Mouse (Mus musculus) layer of hippocampus, postnatal 36 days (tissue): ENCODE results near the gene Chn1. TPM values are rescaled to one million over a fixed set of nuclear protein-coding genes. Genes with fewer than 3 reads are reported as not detected.
A peak's percentile ranks its signal among the peaks of the same experiment; 100 is the strongest.
"Not testable (repeated sequence)": the region's sequence is repeated elsewhere in the genome, so short reads cannot be mapped to it uniquely, and the experiment has no call there.

ENCODE experiments used
- DNase-seq, 2 experiments: peaks; one replicate each; pipeline ENCODE4 v3.0.0; 2022
- total RNA-seq, 2 experiments: library from RNA; stranded (reverse); gene quantifications; 2 replicates each; pipeline ENCODE4 v1.2.3; 2021

Chn1 gene
- total RNA-seq = 1,000 to 10,000 TPM; 1,726 to 1,746 TPM

GRCm38 (mm10) chr2:73774786-73775682, at the start of gene Chn1:
Chn1 (minus strand) TSS chr2:73775346.
- peak; percentile 77 to 82 for DNase-seq

- DNase-seq = no peak
Observed at GRCm38 (mm10) chr2:73818742-73819141, 43.6 kb upstream of the Chn1 start.

DNA sequence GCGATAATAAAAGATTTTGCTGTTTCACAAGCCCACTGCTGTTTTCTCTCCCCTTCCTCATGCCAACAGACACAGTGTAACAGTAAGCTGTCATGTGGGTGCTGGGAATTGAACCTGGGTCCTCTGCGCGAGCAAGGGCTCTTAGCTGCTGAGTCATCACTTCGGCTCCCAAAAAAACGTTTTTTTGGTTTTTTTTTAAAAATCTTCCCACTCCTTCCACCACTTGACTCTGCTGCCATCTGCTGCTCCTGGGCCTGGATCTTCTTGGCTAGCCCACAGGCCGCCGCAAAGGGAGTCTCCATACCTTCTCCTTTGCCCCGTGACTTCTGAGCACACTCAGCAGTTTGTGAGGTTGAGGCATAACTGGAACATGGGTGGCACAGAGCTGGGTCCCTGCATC, 32.5 kb upstream of the Chn1 start:
- DNase-seq = no peak

- DNase-seq = not testable (repeated sequence)
Observed at GRCm38 (mm10) chr2:73800127-73800526, 25.0 kb upstream of the Chn1 start.

DNA sequence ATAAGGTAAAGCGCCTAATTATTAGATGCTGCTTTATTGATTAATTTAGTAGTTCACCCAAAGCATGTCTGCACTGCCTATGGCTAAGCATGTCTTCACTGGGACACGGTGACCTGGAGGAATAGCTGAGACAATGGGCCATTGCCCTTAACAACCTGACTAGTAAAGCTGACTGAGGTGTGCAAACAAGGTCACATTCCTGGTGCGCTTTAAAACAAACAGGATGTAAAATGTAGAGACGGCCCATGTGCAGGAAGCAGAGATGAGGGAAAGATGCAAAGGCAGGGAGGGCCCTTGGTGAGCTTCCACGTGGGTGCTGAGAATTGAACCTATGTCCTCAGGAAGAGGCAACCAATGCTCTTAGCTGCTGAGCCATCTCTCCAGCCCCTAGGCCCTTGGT, 23.6 kb upstream of the Chn1 start:
- DNase-seq = no peak

GRCm38 (mm10) chr2:73798136-73798535, 23.0 kb upstream of the Chn1 start:
- DNase-seq = no peak

GRCm38 (mm10) chr2:73791846-73792630, 16.9 kb upstream of the Chn1 start:
- DNase-seq = no peak

DNA sequence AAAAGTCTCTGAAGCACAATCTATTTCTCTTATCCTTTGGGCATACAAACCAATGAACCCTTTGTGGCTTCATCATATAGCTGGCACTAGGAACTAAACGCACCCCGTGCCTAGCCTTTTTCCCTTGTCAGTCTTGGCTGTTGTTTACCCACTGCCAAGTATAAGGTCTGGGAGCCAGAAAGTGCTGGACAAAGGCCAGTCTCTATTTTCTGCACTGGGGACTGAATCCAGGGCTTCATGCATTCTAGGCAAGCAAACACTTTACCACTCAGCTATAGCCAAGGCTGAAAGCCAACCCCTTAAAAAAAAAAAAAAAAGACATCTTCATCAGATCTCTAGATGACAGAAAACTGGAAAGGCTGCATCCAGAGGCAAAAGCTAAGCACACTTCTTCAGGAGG, 15.2 kb upstream of the Chn1 start:
- DNase-seq = no peak

DNA sequence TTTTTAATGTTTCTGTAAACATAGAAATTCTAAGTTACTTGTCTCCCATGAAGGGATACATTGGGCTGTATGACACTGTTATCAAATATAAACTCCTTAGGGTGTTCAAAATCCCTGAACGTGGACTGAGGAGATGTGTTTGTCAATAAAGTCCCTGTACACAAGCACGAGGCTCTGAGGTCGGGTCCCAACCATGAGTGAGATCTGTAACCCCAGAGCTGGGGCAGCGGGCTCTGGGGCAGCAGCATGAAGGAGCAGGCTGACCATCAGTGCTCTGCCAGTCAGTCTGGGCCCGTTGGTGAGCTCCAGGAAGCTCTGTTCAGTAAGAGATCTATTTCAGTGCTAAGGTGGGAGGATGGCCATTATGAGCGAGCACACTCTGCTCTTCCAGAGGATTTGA, 13.2 kb upstream of the Chn1 start:
- DNase-seq = no peak

DNA sequence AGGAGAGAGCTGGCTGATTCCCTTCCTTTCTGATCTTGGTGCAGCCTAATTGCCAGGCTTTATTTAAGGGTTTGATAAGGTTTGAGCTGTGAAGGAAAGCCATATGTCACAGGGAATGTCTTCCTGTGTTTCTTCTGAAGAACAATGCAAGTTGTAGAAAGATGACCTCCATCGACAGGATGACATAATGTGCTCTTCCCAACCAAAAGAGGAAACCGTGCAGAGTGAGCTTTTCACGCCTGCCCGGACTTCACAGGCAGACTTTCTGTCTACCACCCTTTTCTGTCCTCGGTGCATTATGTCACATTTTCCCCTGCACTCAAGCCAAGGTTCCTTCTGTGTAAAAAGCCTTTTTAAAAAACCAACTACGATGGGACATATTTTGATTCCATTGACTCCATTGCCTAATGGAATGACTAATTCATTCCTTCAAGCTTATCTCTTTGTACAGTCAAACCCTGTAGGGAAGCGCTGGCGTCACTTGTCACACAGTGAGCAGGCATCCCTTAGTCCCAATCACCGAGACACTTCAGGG, 7.3 kb upstream of the Chn1 start:
- DNase-seq = no peak

GRCm38 (mm10) chr2:73780321-73781010, 5.3 kb upstream of the Chn1 start:
- DNase-seq = no peak

GRCm38 (mm10) chr2:73779796-73780195, 4.7 kb upstream of the Chn1 start:
- DNase-seq = no peak

GRCm38 (mm10) chr2:73779016-73779595, 4.0 kb upstream of the Chn1 start:
- DNase-seq = no peak

DNA sequence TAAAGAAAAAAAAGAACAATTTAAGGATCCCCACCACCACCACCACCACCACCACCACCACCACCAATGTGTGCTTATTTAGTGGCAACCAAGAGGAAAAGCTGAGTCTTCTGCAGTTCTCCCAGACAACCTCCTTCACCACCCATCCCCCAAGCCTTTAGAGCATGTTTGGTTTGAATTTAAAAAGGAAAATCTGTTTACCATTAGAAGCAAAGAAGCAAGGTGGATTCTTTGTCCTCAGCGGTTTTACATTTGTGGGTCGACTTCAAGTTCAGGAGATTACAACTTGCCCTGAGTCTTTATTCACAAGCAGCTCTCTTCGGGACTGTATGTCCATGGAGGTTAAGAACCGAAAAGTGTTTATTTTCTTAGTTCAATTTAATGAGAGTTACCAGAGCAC, 1.8 kb upstream of the Chn1 start:
- DNase-seq = no peak

GRCm38 (mm10) chr2:73775683-73776310, 651 bp upstream of the Chn1 start:
- DNase-seq = no peak

GRCm38 (mm10) chr2:73772945-73773344, 2.2 kb downstream of the Chn1 start:
- DNase-seq = no peak

DNA sequence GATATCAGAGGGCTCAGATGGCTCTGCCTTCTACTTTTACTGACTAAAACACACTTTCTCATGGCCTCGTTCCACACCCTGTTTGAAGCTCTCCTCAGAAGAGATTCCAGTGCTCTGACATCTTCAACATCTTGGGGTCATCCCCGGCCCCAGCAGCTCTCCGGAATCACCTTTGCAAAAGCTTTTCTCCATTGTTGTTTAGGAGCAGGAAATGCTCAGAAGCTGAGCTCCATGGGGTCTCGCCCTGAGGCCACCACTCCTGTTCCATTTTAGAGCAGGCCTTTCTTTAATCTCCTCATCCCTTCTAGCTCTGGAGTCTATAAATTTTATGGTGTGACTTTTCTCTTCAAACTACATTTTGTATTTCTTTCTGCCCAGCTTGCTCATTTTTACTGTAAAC, 6.5 kb downstream of the Chn1 start:
- no peak for DNase-seq

GRCm38 (mm10) chr2:73763541-73763940, 11.6 kb downstream of the Chn1 start:
- no peak for DNase-seq

DNA sequence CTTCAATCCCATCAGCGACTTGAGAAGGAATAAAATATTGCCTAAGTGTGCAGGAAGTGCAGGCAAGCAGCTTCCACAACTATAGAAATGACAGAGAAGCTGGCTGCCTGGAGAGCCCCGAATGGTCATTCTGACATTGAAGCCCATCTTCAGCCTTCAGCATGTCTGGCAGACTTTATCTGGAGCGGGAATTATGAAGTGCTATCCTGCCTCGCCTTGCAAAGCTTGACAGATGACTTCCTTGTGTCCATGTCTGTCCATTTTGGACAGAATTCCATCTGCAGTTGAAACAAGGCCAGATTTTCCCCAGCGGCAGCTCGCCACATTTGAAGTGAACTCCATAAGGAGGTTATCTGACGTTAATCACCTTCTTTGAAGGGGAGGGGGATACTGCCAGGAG, 15.2 kb downstream of the Chn1 start:
- no peak for DNase-seq

- DNase-seq = no peak
Observed at GRCm38 (mm10) chr2:73759027-73759426, 16.1 kb downstream of the Chn1 start.

- DNase-seq = no peak
Observed at GRCm38 (mm10) chr2:73747297-73747696, 27.8 kb downstream of the Chn1 start.

DNA sequence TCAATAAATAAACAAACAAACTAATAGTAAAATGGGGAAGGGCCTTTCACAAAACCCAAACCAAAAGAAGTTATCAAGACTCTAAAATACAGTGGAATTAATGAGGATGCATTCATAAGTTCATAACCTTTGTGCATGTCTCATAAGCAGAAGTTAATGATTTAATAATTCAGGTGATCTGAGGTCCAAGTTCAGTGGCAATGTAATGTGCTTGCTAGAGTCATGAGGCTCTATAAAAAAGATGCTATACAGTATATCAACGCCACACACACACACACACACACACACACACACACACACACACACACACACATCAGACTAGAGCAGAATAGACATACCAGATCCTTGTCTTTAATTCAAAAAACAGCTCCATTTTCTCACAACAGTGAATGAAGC, 28.8 kb downstream of the Chn1 start:
- no peak for DNase-seq
